Mouse (Mus musculus) stomach, postnatal 0 days (tissue): ENCODE results near the gene Ing1.

Experiments
- CTCF ChIP-seq: IDR thresholded peaks from 2 replicates; pipeline ENCODE4 v1.5.1; 2016; ENCODE audit warnings: antibody characterized with exemption, low read depth, mild to moderate bottlenecking, moderate library complexity
- EP300 ChIP-seq: optimal IDR thresholded peaks from 2 replicates; pipeline ENCODE3; 2016; ENCODE audit warnings: antibody characterized with exemption

DNA sequence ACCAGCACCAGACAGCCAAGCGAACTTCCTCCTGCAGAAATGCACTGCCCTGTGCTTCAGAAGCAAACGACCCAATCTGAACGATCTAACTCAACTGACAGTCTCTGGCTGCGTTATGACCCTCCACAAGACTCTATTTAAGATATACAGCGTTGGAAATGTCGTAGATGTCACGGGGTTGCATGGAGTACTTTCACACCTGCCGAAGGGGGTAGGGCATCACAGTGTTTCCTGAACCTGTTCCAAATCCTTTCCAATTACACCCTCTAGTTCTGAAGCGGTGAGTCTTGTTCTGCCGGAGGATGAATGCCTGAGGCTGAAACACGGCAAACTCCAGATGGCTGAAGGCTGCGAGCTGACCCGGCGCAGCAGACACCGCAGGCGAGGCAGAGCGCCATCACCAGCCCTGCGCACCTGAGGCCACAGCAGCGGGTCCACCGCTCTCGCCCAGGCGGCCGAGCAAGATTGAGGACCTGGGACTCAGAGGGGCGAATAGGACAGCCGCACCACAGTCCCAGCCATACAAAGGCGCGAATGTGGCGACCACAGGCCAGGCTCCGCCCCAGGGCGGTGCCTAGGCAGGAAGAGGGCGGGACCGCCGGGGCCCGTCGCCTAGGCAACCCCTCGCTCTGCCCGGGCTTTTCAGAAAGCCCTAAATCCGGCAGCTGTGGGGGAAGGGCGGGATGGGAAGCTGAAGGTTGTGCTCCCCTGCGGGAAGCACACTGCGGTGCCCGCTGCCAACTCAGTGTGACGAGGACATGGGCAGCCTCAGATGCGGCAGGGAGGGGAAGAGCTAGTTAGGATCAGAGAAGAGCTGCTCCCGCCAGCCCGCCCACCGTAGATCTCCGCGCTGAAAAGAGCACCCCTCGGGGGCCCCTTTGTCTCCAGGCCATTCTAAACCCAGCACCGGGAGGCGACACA lies at the start of gene Ing1:
- no peak for TF ChIP-seq CTCF
- TF ChIP-seq EP300, result no peak
